Mouse (Mus musculus) spleen, postnatal 4 days (tissue): ENCODE measurements at regions not wholly inside any gene's neighbourhood (a gene's known extent, or its start where the extent isn't known, plus 50 kb on each side); places are given as distances from the start of the nearest gene placed in this dataset.

Experiments
- DNase-seq, 2 experiments: peaks; one replicate each; pipeline ENCODE4 v3.0.0; 2022; ENCODE audit warnings: low spot score in 2 of 2

- no peak for DNase-seq
Measured at GRCm38 (mm10) chr14:25371661-25372060, 87.3 kb upstream of the Zmiz1 start.

GRCm38 (mm10) chr14:25372581-25372980 is 86.4 kb upstream of the Zmiz1 start:
- DNase-seq: no peak

GRCm38 (mm10) chr14:25373167-25373566 is 85.8 kb upstream of the Zmiz1 start:
- DNase-seq: no peak

- DNase-seq: no peak
Measured at GRCm38 (mm10) chr14:25375001-25375400, 84.0 kb upstream of the Zmiz1 start.

GRCm38 (mm10) chr14:25377091-25377490 is 81.9 kb upstream of the Zmiz1 start:
- DNase-seq: no peak

GRCm38 (mm10) chr14:25377554-25377899 is 81.5 kb upstream of the Zmiz1 start:
- DNase-seq: no peak

- DNase-seq: peak; percentile 66 to 83
Measured at GRCm38 (mm10) chr14:25377900-25378716, 80.9 kb upstream of the Zmiz1 start.

- no peak for DNase-seq
Measured at GRCm38 (mm10) chr14:25378717-25379224, 80.2 kb upstream of the Zmiz1 start.

GRCm38 (mm10) chr14:25383169-25383824 is 75.7 kb upstream of the Zmiz1 start:
- no peak for DNase-seq

- no peak for DNase-seq
Measured at GRCm38 (mm10) chr14:25385644-25386043, 73.3 kb upstream of the Zmiz1 start.

GRCm38 (mm10) chr14:25387780-25388179 is 71.2 kb upstream of the Zmiz1 start:
- DNase-seq: no peak

GRCm38 (mm10) chr14:25389314-25389713 is 69.7 kb upstream of the Zmiz1 start:
- DNase-seq: no peak

- peak in 1 of 2 experiments; percentile 48 for DNase-seq
Measured at GRCm38 (mm10) chr14:25392412-25392811, 66.6 kb upstream of the Zmiz1 start.

GRCm38 (mm10) chr14:25392940-25393339 is 66.0 kb upstream of the Zmiz1 start:
- DNase-seq: no peak

- no peak for DNase-seq
Measured at GRCm38 (mm10) chr14:25394931-25395330, 64.1 kb upstream of the Zmiz1 start.

- peak; percentile 67 to 73 for DNase-seq
Measured at GRCm38 (mm10) chr14:25396990-25397531, 61.9 kb upstream of the Zmiz1 start.

- DNase-seq: no peak
Measured at GRCm38 (mm10) chr14:25397751-25398150, 61.2 kb upstream of the Zmiz1 start.

GRCm38 (mm10) chr14:25398745-25399144 is 60.2 kb upstream of the Zmiz1 start:
- DNase-seq: no peak

GRCm38 (mm10) chr14:25399286-25399685 is 59.7 kb upstream of the Zmiz1 start:
- no peak for DNase-seq

- DNase-seq: peak in 1 of 2 experiments; percentile 47
Measured at GRCm38 (mm10) chr14:25401104-25401963, 57.7 kb upstream of the Zmiz1 start.

GRCm38 (mm10) chr14:25402409-25402808 is 56.6 kb upstream of the Zmiz1 start:
- no peak for DNase-seq

- DNase-seq: no peak
Measured at GRCm38 (mm10) chr14:25405191-25405590, 53.8 kb upstream of the Zmiz1 start.
